Mouse (Mus musculus) stomach, embryonic 16.5 days (tissue): ENCODE measurements around the gene Fut11. TPM values are rescaled to one million over a fixed set of nuclear protein-coding genes. Genes with fewer than 3 reads are reported as not detected.
"Not testable (repeated sequence)": the region's sequence is repeated elsewhere in the genome, so short reads cannot be mapped to it uniquely, and the experiment has no call there.

Source experiments
- ATAC-seq: fragments of 200-750 bp; cut with Nextera tagmentation; 2 replicates; pipeline ENCODE4 v1.8.0; 2017; ENCODE audit warnings: moderate number of reproducible peaks, moderate TSS enrichment; ENCODE audit not compliant: insufficient read depth, low FRiP score
- H3K27ac ChIP-seq: fragments of 300-500 bp; sonication (generic); 2 replicates; pipeline ENCODE4 v1.5.1; 2014; ENCODE audit warnings: low read length
- H3K27me3 ChIP-seq: fragments of 300-500 bp; sonication (generic); 2 replicates; pipeline ENCODE4 v1.6.1; 2014; ENCODE audit warnings: low read length, control low read depth, mixed read lengths; ENCODE audit not compliant: control insufficient read depth, insufficient read depth
- H3K36me3 ChIP-seq: fragments of 300-500 bp; sonication (generic); 2 replicates; pipeline ENCODE4 v1.6.1; 2014; ENCODE audit warnings: low read length; ENCODE audit not compliant: control insufficient read depth, insufficient read depth
- H3K4me1 ChIP-seq: fragments of 300-500 bp; sonication (generic); 2 replicates; pipeline ENCODE4 v1.6.1; 2014; ENCODE audit warnings: low read length, control low read depth, mixed read lengths; ENCODE audit not compliant: control insufficient read depth, insufficient read depth
- H3K4me2 ChIP-seq: fragments of 300-500 bp; sonication (generic); 2 replicates; pipeline ENCODE4 v1.6.1; 2014; ENCODE audit warnings: low read depth, low read length, mixed read lengths
- H3K4me3 ChIP-seq: fragments of 300-500 bp; sonication (generic); replicated peaks from 2 replicates; pipeline ENCODE4 v1.5.1; 2014; ENCODE audit warnings: mild to moderate bottlenecking, low read length
- H3K9ac ChIP-seq: fragments of 300-500 bp; sonication (generic); 2 replicates; pipeline ENCODE4 v1.6.1; 2014; ENCODE audit warnings: low read length
- H3K9me3 ChIP-seq: fragments of 300-500 bp; sonication (generic); replicated peaks from 2 replicates; pipeline ENCODE4 v1.6.1; 2016; ENCODE audit warnings: low read length, control low read depth; ENCODE audit not compliant: control insufficient read depth
- WGBS: fragments of 180-500 bp; shearing (Covaris S2); extraction: QIAGEN DNeasy Blood & Tissue Kit; methylation state at CpG from one replicate; pipeline ENCODE4 v1.1.7; 2014; 5-methylcytosine and 5-hydroxymethylcytosine counted together
- polyA plus RNA-seq: library from polyadenylated mRNA; unstranded; fragments of >200 nt; fragmentation: Nextera tagmentation; extraction: Ambion mirVana; gene quantifications from 2 replicates; pipeline ENCODE4 v1.2.1, GENCODE M21; 2015

The Fut11 gene
- polyA plus RNA-seq, 1 experiment from 2014 or later: 18.3 TPM

DNA sequence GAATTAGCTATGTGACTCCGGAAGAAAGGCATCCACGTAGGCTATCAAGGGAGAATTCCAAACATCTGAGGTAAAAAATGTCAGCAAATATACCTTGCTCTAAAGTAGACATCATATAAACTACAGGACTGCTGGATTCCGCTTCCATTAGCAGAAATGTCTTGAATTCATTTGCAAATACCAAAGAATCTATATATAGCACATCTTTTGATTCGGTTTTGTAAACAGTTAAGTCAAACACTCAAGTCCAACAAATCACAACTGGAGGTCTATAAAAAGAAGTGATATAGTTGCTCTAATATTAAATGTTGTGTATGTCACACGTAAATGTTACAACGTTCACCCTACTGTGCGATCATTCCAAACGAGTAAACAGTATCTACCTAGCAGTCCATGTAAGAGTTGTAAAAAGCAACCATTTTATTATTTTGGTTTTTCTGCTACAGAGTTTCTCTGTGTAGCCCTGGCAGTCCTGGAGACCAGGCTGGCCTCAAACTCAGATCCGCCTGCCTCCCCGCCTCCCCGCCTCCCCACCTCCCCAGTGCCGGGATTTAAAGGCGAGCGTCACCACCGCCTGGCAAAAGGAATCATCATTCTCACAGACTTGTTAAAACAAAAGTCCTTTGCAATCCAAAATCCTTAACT is 7.5 kb downstream of the Fut11 start:
- Histone ChIP-seq H3K9ac (peak overlapping the region; percentile 94), H3K4me3 (peak overlapping the region; percentile 93), H3K4me1 (peaks cover 35% of the 10 kb centered on the region), H3K27ac (peak overlapping the region; percentile 90), H3K4me2 (peak overlapping the region; percentile 68), H3K27me3 (no peaks in the 10 kb centered on the region), H3K9me3 (no peaks in the 10 kb centered on the region), H3K36me3 (peaks cover 4% of the 10 kb centered on the region; the same call in 1 of the 2 replicates)
- WGBS: 4% methylated on average over 15 of the region's 15 CpGs
- no peak for ATAC-seq

DNA sequence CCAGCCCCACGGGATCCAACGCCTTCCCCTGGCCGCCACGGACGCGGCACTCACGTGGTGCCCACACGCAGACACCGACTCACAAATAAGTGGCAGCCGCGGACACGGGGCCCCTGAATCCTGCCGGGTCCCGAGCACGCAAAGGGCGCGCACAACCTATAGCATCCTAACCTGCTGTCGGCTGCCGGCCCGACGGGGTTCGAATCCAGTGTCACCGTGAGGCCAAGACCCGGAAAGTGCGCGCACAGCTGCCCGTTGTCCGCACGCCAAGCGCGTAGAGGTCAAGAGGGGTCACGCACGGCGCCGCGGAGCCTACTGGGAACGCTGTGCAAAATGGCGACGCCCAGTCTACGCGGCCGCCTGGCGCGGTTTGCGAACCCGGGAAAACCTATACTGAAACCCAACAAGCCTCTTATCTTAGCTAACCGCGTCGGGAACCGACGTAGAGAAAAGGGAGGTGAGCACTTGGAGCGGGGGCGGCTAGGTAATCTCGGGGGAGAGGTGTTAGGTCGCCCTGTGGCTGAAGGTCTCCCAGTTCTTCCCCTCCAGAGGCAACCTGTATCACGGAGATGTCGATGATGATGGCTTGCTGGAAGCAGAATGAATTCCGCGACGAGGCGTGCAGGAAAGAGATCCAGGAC is 8.1 kb downstream of the Fut11 start, which contains the start of gene Chchd1:
Chchd1 (plus strand) TSS at position 266 of the 641 bp plus-strand sequence.
- WGBS: under 1% methylated on average over 61 of the region's 61 CpGs
- Histone ChIP-seq H3K9ac (peak within 1 kb of the TSS; percentile 94), H3K36me3 (peaks cover 4% of the 10 kb centered on the region; the same call in 1 of the 2 replicates), H3K4me1 (peaks cover 28% of the 10 kb centered on the region), H3K4me3 (peak within 1 kb of the TSS; percentile 93), H3K27me3 (no peaks in the 10 kb centered on the region), H3K27ac (peak within 1 kb of the TSS; percentile 90), H3K9me3 (no peaks in the 10 kb centered on the region), H3K4me2 (peak within 1 kb of the TSS; percentile 68)
- ATAC-seq: peak; percentile 78

DNA sequence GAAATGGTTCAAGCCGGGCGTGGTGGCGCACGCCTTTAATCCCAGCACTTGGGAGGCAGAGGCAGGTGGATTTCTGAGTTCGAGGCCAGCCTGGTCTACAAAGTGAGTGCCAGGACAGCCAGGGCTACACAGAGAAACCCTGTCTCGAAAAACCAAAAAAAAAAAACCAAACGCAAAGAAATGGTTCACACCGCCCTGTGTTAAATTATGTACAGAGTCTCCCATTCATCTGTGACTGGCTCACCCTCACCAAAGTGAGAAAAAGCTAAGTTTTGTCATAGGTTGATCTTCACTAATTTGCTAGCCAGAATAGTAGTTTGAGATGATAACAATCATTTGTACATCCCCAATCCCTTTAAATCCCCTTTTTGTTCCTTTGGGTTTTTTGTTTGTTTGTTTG is 8.7 kb downstream of the Fut11 start:
- WGBS: 9% methylated on average over 8 of the region's 8 CpGs
- H3K27me3 ChIP-seq, H3K36me3 ChIP-seq, ATAC-seq, H3K9me3 ChIP-seq: not testable (repeated sequence)
- Histone ChIP-seq H3K9ac (peak overlapping the region; percentile 94), H3K27ac (peak overlapping the region; percentile 90), H3K4me1 (peaks cover 25% of the 10 kb centered on the region), H3K4me2 (peak overlapping the region; percentile 68), H3K4me3 (peak overlapping the region; percentile 93)

DNA sequence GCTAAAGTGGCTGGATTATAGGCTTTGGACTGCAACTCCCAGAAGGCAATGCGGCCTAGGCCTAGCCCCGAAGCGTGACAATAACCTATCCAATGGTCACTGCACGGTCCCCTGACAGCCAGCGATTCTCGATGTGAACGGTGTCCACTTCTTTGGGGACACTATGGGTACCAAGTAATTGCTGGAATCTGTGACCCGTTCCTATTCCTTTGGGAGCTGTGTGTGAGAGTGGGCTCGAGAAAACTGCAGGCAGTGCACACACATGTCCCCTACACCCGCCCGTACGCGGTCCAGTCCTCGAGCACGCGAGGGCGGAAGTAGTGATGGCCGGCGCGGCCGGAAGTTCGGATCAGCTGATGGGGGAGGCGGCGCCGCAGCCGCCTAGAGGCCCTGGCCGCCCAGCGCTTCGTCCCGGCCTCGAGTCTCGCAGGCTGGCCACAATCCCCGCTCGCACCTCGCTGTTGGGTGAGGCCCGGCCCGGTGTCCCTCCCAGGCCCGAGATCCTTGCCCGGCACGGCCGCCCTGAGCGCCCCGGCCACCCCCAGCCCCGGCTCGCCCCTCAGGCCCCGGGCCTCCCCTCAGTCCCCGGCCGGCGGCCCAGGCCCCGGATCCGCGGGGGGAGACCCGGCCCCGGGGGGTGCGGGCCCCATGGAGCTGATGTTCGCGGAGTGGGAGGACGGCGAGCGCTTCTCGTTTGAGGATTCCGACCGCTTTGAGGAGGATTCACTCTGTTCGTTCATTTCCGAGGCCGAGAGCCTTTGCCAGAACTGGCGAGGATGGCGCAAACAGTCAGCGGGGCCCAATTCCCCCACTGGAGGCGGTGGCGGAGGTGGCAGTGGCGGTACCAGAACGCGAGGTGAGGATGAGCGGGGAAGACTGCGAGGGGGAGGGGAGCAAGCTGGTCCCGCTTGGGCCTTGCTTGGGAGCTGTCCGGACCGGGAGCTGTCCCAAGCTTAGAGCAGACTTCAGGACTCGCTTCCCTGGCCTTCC is 12.7 kb downstream of the Fut11 start, which contains the start of gene Zswim8:
Zswim8 (plus strand) TSS at position 352 of the 990 bp plus-strand sequence.
- ATAC-seq: peak; percentile 94
- WGBS: under 1% methylated on average over 80 of the region's 80 CpGs
- peak within 1 kb of the TSS; percentile 84 for H3K27ac ChIP-seq
- H3K4me3 ChIP-seq: peak within 1 kb of the TSS; percentile 100
- no peaks in the 10 kb centered on the region for H3K9me3 ChIP-seq
- peaks cover 21% of the 10 kb centered on the region for H3K4me1 ChIP-seq
- H3K27me3 ChIP-seq: no peaks in the 10 kb centered on the region
- peak within 1 kb of the TSS; percentile 99 for H3K9ac ChIP-seq
- H3K4me2 ChIP-seq: peak within 1 kb of the TSS; percentile 72
- H3K36me3 ChIP-seq: peaks cover 11% of the 10 kb centered on the region; the same call in 1 of the 2 replicates

GRCm38 (mm10) chr14:20708239-20708638 is 13.5 kb downstream of the Fut11 start:
- Histone ChIP-seq H3K27me3 (no peaks in the 10 kb centered on the region), H3K9ac (peak overlapping the region; percentile 99), H3K36me3 (peaks cover 15% of the 10 kb centered on the region), H3K4me1 (peaks cover 21% of the 10 kb centered on the region), H3K4me3 (peak overlapping the region; percentile 100), H3K9me3 (no peaks in the 10 kb centered on the region), H3K27ac (no peak overlapping the region; the same call in 1 of the 2 replicates), H3K4me2 (peak overlapping the region; percentile 72)
- no peak for ATAC-seq
- 5% methylated on average over 10 of the region's 10 CpGs for WGBS

DNA sequence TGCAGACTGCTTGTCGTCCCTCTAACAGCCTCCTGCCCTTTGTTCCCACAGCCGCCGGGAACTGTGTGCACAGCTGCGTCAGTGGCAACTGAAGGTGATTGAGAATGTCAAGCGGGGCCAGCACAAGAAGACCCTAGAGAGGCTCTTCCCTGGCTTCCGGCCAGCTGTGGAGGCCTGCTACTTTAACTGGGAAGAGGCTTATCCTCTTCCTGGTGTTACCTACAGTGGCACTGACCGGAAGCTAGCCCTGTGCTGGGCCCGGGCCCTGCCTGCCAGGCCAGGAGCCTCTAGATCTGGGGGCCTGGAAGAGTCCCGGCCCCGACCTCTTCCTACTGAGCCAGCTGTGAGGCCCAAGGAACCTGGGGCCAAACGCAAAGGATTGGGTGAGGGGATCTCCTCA is 19.1 kb downstream of the Fut11 start:
- peaks cover 8% of the 10 kb centered on the region for H3K4me1 ChIP-seq
- H3K9me3 ChIP-seq: no peaks in the 10 kb centered on the region
- no peaks in the 10 kb centered on the region for H3K27me3 ChIP-seq
- no peak overlapping the region for H3K4me2 ChIP-seq
- 0 out of 2 replicates have a peak overlapping the region, but pooled peaks have one; percentile 22 for H3K9ac ChIP-seq
- 58% methylated on average over 11 of the region's 11 CpGs for WGBS
- ATAC-seq: peak; percentile 71
- H3K4me3 ChIP-seq: no peak overlapping the region
- H3K36me3 ChIP-seq: peaks cover 29% of the 10 kb centered on the region
- peak overlapping the region; percentile 22; the same call in 1 of the 2 replicates for H3K27ac ChIP-seq

DNA sequence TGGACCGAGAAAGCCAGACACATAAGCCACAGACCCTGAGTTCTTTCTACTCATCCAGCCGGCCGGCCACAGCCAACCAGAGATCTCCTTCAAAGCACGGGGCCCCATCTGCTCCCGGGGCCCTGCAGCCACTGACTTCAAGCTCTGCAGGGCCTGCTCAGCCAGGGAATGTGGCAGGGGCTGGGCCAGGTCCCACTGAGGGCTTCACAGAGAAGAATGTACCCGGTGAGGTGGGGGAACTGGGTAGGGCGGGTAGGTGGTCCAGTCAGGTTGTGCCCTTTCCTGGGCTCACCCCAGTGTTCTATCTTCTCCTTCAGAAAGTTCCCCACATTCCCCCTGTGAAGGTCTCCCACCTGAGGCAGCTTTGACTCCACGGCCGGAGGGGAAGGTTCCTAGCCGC is 23.7 kb downstream of the Fut11 start:
- 85% methylated on average over 10 of the region's 10 CpGs for WGBS
- no peak overlapping the region for H3K27ac ChIP-seq
- no peak for ATAC-seq

DNA sequence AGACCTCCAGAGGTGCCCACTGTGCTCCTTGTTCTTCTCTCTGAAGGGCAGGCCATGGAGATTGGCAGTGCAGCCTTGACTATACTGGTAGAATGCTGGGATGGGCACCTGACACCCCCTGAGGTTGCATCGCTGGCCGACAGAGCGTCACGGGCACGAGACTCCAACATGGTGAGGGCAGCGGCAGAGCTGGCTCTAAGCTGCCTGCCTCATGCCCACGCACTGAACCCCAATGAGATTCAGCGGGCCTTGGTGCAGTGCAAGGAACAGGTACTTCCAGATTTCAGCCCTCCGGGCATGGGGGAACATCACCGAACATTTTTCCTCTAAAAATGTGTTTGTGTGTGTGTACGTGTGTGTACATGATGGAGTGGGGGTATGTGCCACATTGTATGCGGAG is 25.0 kb downstream of the Fut11 start:
- H3K4me1 ChIP-seq: no peaks in the 10 kb centered on the region
- H3K27ac ChIP-seq: no peak overlapping the region
- 90% methylated on average over 12 of the region's 12 CpGs for WGBS
- H3K27me3 ChIP-seq: no peaks in the 10 kb centered on the region
- no peak overlapping the region for H3K4me2 ChIP-seq
- H3K36me3 ChIP-seq: peaks cover 44% of the 10 kb centered on the region
- H3K9ac ChIP-seq: no peak overlapping the region
- no peak for ATAC-seq
- H3K4me3 ChIP-seq: no peak overlapping the region
- no peaks in the 10 kb centered on the region for H3K9me3 ChIP-seq

More for the DNA sequence above, 23.7 kb downstream of the Fut11 start:
- Histone ChIP-seq H3K9ac (no peak overlapping the region), H3K4me1 (no peaks in the 10 kb centered on the region), H3K36me3 (peaks cover 32% of the 10 kb centered on the region), H3K9me3 (no peaks in the 10 kb centered on the region), H3K4me3 (no peak overlapping the region), H3K27me3 (no peaks in the 10 kb centered on the region), H3K4me2 (no peak overlapping the region)
